Mouse (Mus musculus) liver, embryonic 14.5 days (tissue): ENCODE results near the gene Sgms1. TPM values are rescaled to one million over a fixed set of nuclear protein-coding genes. Genes with fewer than 3 reads are reported as not detected.
A peak's percentile ranks its signal among the peaks of the same experiment; 100 is the strongest.

ENCODE experiments used
- ATAC-seq: fragments of 200-750 bp; cut with Nextera tagmentation; 2 replicates; pipeline ENCODE4 v1.8.0; 2017; ENCODE audit warnings: moderate number of reproducible peaks, mild to moderate bottlenecking, moderate library complexity; ENCODE audit not compliant: insufficient read depth
- DNase-seq, 3 experiments: peaks; one replicate each; pipeline ENCODE4 v3.0.0-alpha.2; 2012 to 2013; ENCODE audit warnings: low read depth in 3 of 3, low spot score in 3 of 3
- H3K27ac ChIP-seq: fragments of 300-500 bp; sonication (generic); 2 replicates; pipeline ENCODE4 v1.5.1; 2014; ENCODE audit warnings: moderate library complexity, mild to moderate bottlenecking, control low read depth, inconsistent platforms
- H3K27me3 ChIP-seq: fragments of 300-500 bp; sonication (generic); 2 replicates; pipeline ENCODE4 v1.6.1; 2014; ENCODE audit warnings: mild to moderate bottlenecking, low read length, moderate library complexity; ENCODE audit not compliant: control insufficient read depth, insufficient read depth
- H3K36me3 ChIP-seq: fragments of 300-500 bp; sonication (generic); replicated peaks from 2 replicates; pipeline ENCODE4 v1.6.1; 2014; ENCODE audit warnings: low read depth; ENCODE audit not compliant: control insufficient read depth, insufficient read depth
- H3K4me1 ChIP-seq, 2 experiments: fragments of 200-500 bp in 1 of 2; fragments of 300-500 bp in 1 of 2; sonication (generic) in 1 of 2; replicated peaks; 2 replicates each; pipeline ENCODE4 v1.6.1; 2012 to 2014; ENCODE audit warnings: antibody characterized with exemption in 1 of 2, inconsistent platforms in 1 of 2, low read length in 1 of 2; ENCODE audit not compliant: control insufficient read depth in 2 of 2, insufficient read depth in 2 of 2
- H3K4me2 ChIP-seq: fragments of 300-500 bp; sonication (generic); 2 replicates; pipeline ENCODE4 v1.6.1; 2014; ENCODE audit warnings: low read depth, mild to moderate bottlenecking, control low read depth, moderate library complexity
- H3K4me3 ChIP-seq, 2 experiments: fragments of 200-500 bp in 1 of 2; fragments of 300-500 bp in 1 of 2; sonication (generic) in 1 of 2; 2 replicates each; pipeline ENCODE4 v1.5.1; 2012 to 2014; ENCODE audit warnings: low read depth in 2 of 2, low read length in 2 of 2, mild to moderate bottlenecking in 2 of 2, control low read depth in 1 of 2, inconsistent platforms in 1 of 2, moderate library complexity in 1 of 2; ENCODE audit not compliant: insufficient read depth in 1 of 2
- H3K9ac ChIP-seq: fragments of 300-500 bp; sonication (generic); replicated peaks from 2 replicates; pipeline ENCODE4 v1.6.1; 2014; ENCODE audit warnings: mild to moderate bottlenecking, control low read depth, moderate library complexity
- H3K9me3 ChIP-seq: fragments of 300-500 bp; sonication (generic); 2 replicates; pipeline ENCODE4 v1.6.1; 2016; ENCODE audit warnings: low read length, mixed read lengths; ENCODE audit not compliant: control insufficient read depth
- CTCF ChIP-seq: IDR thresholded peaks from 2 replicates; pipeline ENCODE4 v1.5.1; 2016; ENCODE audit warnings: antibody characterized with exemption, low read depth, control low read depth
- EP300 ChIP-seq: IDR thresholded peaks from 2 replicates; pipeline ENCODE4 v1.6.1; 2016; ENCODE audit warnings: antibody characterized with exemption, low read depth
- WGBS: fragments of 180-500 bp; shearing (Covaris S2); extraction: QIAGEN DNeasy Blood & Tissue Kit; methylation state at CpG from one replicate; pipeline ENCODE4 v1.1.7; 2014; ENCODE audit not compliant: insufficient replicate concordance; 5-methylcytosine and 5-hydroxymethylcytosine counted together
- polyA plus RNA-seq, 2 experiments: library from polyadenylated mRNA; depleted of rRNA in 1 of 2; stranded (reverse) in 1 of 2; unstranded in 1 of 2; fragments of >200 nt; fragmentation: Nextera tagmentation in 1 of 2; extraction: Ambion mirVana in 1 of 2; gene quantifications; 2 replicates each; pipeline versions ENCODE4 v1.2.1 to v1.2.3; 2012 to 2014

The Sgms1 gene
- polyA plus RNA-seq, 2 experiments, result 17.3 to 19.2 TPM

DNA sequence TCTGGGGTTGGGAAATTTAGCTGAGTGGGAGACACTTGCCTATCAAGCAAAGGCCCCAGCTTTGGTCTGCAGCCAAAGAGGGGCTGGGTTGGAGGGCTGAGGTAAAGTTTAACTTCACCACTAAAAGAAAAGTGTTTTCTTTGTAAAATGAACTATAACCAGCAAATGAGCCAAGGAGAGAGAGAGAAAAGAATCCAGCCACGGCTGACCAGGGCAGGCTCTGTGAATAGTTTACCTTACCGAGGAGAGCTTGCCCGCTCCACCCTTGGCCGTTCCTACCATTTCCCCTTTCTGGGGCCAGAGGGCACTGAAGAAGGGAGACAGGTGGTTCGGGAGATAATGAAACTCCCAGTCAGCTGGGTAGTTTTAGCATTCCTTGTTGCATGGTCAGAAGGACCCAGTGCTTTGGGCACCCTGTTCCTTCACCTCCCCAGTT is 209.5 kb downstream of the Sgms1 start:
- Histone ChIP-seq H3K36me3 (peaks cover 4% of the 10 kb centered on the region; the same call in 1 of the 2 replicates), H3K27me3 (no peaks in the 10 kb centered on the region), H3K4me2 (peak overlapping the region; percentile 71), H3K9me3 (no peaks in the 10 kb centered on the region), H3K4me3 (peak overlapping the region; percentile 45 to 67), H3K27ac (peak overlapping the region; percentile 92), H3K4me1 (peaks cover 44 to 70% of the 10 kb centered on the region in 2 experiments), H3K9ac (peak overlapping the region; percentile 71)
- DNase-seq (peak; percentile 83 to 84 (median 84)), ATAC-seq (peak; percentile 87)
- 1% methylated on average over 5 of the region's 5 CpGs for WGBS
- peak; percentile 24; the same call in 1 of the 2 replicates for TF ChIP-seq CTCF
- peak; percentile 91 for TF ChIP-seq EP300

DNA sequence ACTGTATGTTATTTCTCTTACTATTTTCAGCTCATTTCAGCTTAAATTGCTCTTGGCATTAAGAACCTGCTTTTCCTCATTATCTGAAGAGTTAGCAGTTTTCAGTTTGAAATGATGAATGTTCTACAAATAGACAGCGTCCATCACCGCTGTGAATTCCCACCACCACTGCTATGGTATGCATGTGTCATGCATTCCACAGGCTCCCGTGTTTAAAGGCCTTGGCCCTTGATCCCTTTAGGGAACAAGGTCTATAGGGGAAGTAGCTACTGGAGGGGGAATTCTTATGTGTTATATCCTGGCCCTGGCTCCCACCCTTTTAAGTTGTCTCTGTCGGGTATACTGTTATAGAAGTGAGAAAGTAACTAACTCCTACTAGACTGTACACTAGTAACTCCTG is 210.0 kb downstream of the Sgms1 start:
- Histone ChIP-seq H3K4me3 (peak overlapping the region in 1 of 2 experiments; percentile 45; a peak in 2 of 4 replicates), H3K9ac (peak overlapping the region; percentile 71), H3K36me3 (peaks cover 4% of the 10 kb centered on the region; the same call in 1 of the 2 replicates), H3K4me1 (peaks cover 47 to 71% of the 10 kb centered on the region in 2 experiments), H3K9me3 (no peaks in the 10 kb centered on the region), H3K27ac (peak overlapping the region; percentile 92), H3K4me2 (peak overlapping the region; percentile 71), H3K27me3 (no peaks in the 10 kb centered on the region)
- DNase-seq, result no peak
- no peak for TF ChIP-seq CTCF
- no peak for TF ChIP-seq EP300
- WGBS, result 47% methylated on average over 4 of the region's 4 CpGs
- ATAC-seq, result peak; percentile 5; the same call in 1 of the 2 replicates

- Histone ChIP-seq H3K36me3 (peaks cover 4% of the 10 kb centered on the region; the same call in 1 of the 2 replicates), H3K27me3 (no peaks in the 10 kb centered on the region), H3K9me3 (no peaks in the 10 kb centered on the region), H3K9ac (no peak overlapping the region; the same call in 1 of the 2 replicates), H3K4me2 (no peak overlapping the region), H3K4me1 (peaks cover 60 to 81% of the 10 kb centered on the region in 2 experiments), H3K27ac (peak overlapping the region; percentile 13; the same call in 1 of the 2 replicates), H3K4me3 (no peak overlapping the region)
- TF ChIP-seq CTCF (no peak), EP300 (no peak)
- ATAC-seq (no peak), DNase-seq (no peak)
- WGBS, result 81% methylated on average over 2 of the region's 2 CpGs
Measured at GRCm38 (mm10) chr19:32178161-32178560, 211.4 kb downstream of the Sgms1 start.

DNA sequence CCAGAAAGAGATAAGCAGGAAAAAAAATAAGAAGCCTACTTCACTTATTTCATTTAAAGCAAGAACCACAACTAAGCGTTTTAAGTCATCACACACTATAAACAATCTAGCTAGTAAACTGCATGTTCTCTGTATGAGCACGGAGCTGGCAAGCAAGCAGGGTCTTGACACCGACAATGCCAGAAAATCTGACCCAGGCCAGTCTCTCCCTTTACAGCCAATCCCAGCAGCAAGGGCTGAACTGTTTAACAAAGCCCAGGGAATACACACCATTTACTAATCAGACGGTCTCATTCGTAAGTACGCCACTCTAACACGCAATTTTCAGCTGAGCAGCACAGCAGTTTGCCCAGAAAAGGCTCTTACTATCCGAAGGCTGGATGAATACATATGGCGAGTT is 213.1 kb downstream of the Sgms1 start:
- TF ChIP-seq CTCF (no peak), EP300 (no peak)
- WGBS, result 76% methylated on average over 9 of the region's 9 CpGs
- peaks cover 61 to 78% of the 10 kb centered on the region in 2 experiments for H3K4me1 ChIP-seq
- H3K27me3 ChIP-seq, result no peaks in the 10 kb centered on the region
- H3K4me3 ChIP-seq, result no peak overlapping the region
- no peak overlapping the region for H3K4me2 ChIP-seq
- no peak for ATAC-seq
- no peak overlapping the region for H3K27ac ChIP-seq
- H3K36me3 ChIP-seq, result peaks cover 4% of the 10 kb centered on the region; the same call in 1 of the 2 replicates
- no peaks in the 10 kb centered on the region for H3K9me3 ChIP-seq
- no peak overlapping the region for H3K9ac ChIP-seq
- DNase-seq, result no peak

GRCm38 (mm10) chr19:32175991-32176390 is 213.5 kb downstream of the Sgms1 start:
- Histone ChIP-seq H3K9ac (no peak overlapping the region), H3K4me3 (no peak overlapping the region), H3K4me2 (no peak overlapping the region), H3K27ac (no peak overlapping the region), H3K27me3 (no peaks in the 10 kb centered on the region), H3K4me1 (peaks cover 57 to 73% of the 10 kb centered on the region in 2 experiments), H3K9me3 (no peaks in the 10 kb centered on the region), H3K36me3 (peaks cover 4% of the 10 kb centered on the region; the same call in 1 of the 2 replicates)
- TF ChIP-seq EP300 (no peak), CTCF (no peak)
- no peak for ATAC-seq
- WGBS, result 53% methylated on average over 4 of the region's 4 CpGs
- no peak for DNase-seq
